Mouse (Mus musculus) intestine, embryonic 14.5 days (tissue): ENCODE measurements around the gene Chmp4b. TPM values are rescaled to one million over a fixed set of nuclear protein-coding genes. Genes with fewer than 3 reads are reported as not detected.
A peak's percentile ranks its signal among the peaks of the same experiment; 100 is the strongest.

Experiments used
- ATAC-seq: fragments of 200-750 bp; cut with Nextera tagmentation; replicated peaks from 2 replicates; pipeline ENCODE4 v1.8.0; 2017; ENCODE audit warnings: low read depth, moderate number of reproducible peaks, moderate TSS enrichment, moderate library complexity; ENCODE audit not compliant: low FRiP score, low TSS enrichment
- DNase-seq: peaks from one replicate; pipeline ENCODE4 v3.0.0-alpha.2; 2018; ENCODE audit warnings: low spot score
- H3K27ac ChIP-seq: fragments of 300-500 bp; sonication (generic); 2 replicates; pipeline ENCODE4 v1.5.1; 2014; ENCODE audit warnings: low read depth, mild to moderate bottlenecking, control low read depth
- H3K27me3 ChIP-seq: fragments of 300-500 bp; sonication (generic); replicated peaks from 2 replicates; pipeline ENCODE4 v1.6.1; 2014; ENCODE audit warnings: low read length, control low read depth; ENCODE audit not compliant: control insufficient read depth, insufficient read depth
- H3K36me3 ChIP-seq: fragments of 300-500 bp; sonication (generic); 2 replicates; pipeline ENCODE4 v1.6.1; 2014; ENCODE audit warnings: low read length, control low read depth; ENCODE audit not compliant: control insufficient read depth, insufficient read depth
- H3K4me1 ChIP-seq: fragments of 300-500 bp; sonication (generic); replicated peaks from 2 replicates; pipeline ENCODE4 v1.6.1; 2014; ENCODE audit warnings: low read length, control low read depth, mixed read lengths; ENCODE audit not compliant: control insufficient read depth, insufficient read depth
- H3K4me2 ChIP-seq: fragments of 300-500 bp; sonication (generic); 2 replicates; pipeline ENCODE4 v1.6.1; 2014; ENCODE audit warnings: low read length
- H3K4me3 ChIP-seq: fragments of 300-500 bp; sonication (generic); 2 replicates; pipeline ENCODE4 v1.5.1; 2014; ENCODE audit warnings: low read depth, low read length, control low read depth, mixed read lengths
- H3K9ac ChIP-seq: fragments of 300-500 bp; sonication (generic); 2 replicates; pipeline ENCODE4 v1.6.1; 2014; ENCODE audit warnings: mild to moderate bottlenecking, low read length
- H3K9me3 ChIP-seq: fragments of 300-500 bp; sonication (generic); 2 replicates; pipeline ENCODE4 v1.6.1; 2016; ENCODE audit warnings: low read length, control low read depth; ENCODE audit not compliant: control insufficient read depth
- WGBS: fragments of 180-500 bp; shearing (Covaris S2); extraction: QIAGEN DNeasy Blood & Tissue Kit; methylation state at CpG from one replicate; pipeline ENCODE4 v1.1.7; 2014; 5-methylcytosine and 5-hydroxymethylcytosine counted together
- polyA plus RNA-seq: library from polyadenylated mRNA; unstranded; fragments of >200 nt; fragmentation: Nextera tagmentation; extraction: Ambion mirVana; gene quantifications from 2 replicates; pipeline ENCODE4 v1.2.1, GENCODE M21; 2014

Gene Chmp4b
- polyA plus RNA-seq, 1 experiment from 2014 or later: 15.8 TPM

- peaks cover 5% of the 10 kb centered on the region; the same call in 1 of the 2 replicates for H3K4me1 ChIP-seq
- no peaks in the 10 kb centered on the region for H3K36me3 ChIP-seq
- WGBS: 24% methylated on average over 3 of the region's 3 CpGs
- H3K4me2 ChIP-seq: no peak overlapping the region
- no peak overlapping the region for H3K4me3 ChIP-seq
- H3K9ac ChIP-seq: no peak overlapping the region
- 0 out of 2 replicates have a peak, but pooled peaks have one; percentile 45 for ATAC-seq
- DNase-seq: peak; percentile 57
- no peaks in the 10 kb centered on the region for H3K9me3 ChIP-seq
- H3K27ac ChIP-seq: peak overlapping the region; percentile 47; the same call in 1 of the 2 replicates
- H3K27me3 ChIP-seq: no peaks in the 10 kb centered on the region
Measured at GRCm38 (mm10) chr2:154729737-154730136, 78.2 kb downstream of the Chmp4b start.

- 86% methylated on average over 3 of the region's 3 CpGs for WGBS
- H3K4me3 ChIP-seq: no peak overlapping the region
- no peak overlapping the region for H3K4me2 ChIP-seq
- DNase-seq (no peak), ATAC-seq (no peak)
- peaks cover 5% of the 10 kb centered on the region; the same call in 1 of the 2 replicates for H3K4me1 ChIP-seq
- H3K27me3 ChIP-seq: no peaks in the 10 kb centered on the region
- H3K9me3 ChIP-seq: no peaks in the 10 kb centered on the region
- H3K36me3 ChIP-seq: no peaks in the 10 kb centered on the region
- no peak overlapping the region for H3K27ac ChIP-seq
- H3K9ac ChIP-seq: no peak overlapping the region
Measured at GRCm38 (mm10) chr2:154730841-154731240, 79.3 kb downstream of the Chmp4b start.

- H3K27me3 ChIP-seq: no peaks in the 10 kb centered on the region
- no peaks in the 10 kb centered on the region for H3K36me3 ChIP-seq
- no peak for DNase-seq
- 67% methylated on average over 2 of the region's 2 CpGs for WGBS
- H3K4me2 ChIP-seq: no peak overlapping the region
- ATAC-seq: no peak
- H3K4me3 ChIP-seq: no peak overlapping the region
- H3K27ac ChIP-seq: no peak overlapping the region
- peaks cover 5% of the 10 kb centered on the region; the same call in 1 of the 2 replicates for H3K4me1 ChIP-seq
- no peak overlapping the region for H3K9ac ChIP-seq
- H3K9me3 ChIP-seq: no peaks in the 10 kb centered on the region
Measured at GRCm38 (mm10) chr2:154731916-154732315, 80.4 kb downstream of the Chmp4b start.

GRCm38 (mm10) chr2:154732503-154733141 lies 81.1 kb downstream of the Chmp4b start:
- DNase-seq (no peak), ATAC-seq (no peak)
- Histone ChIP-seq H3K4me1 (peaks cover 5% of the 10 kb centered on the region; the same call in 1 of the 2 replicates), H3K4me2 (no peak overlapping the region), H3K9ac (no peak overlapping the region), H3K27me3 (no peaks in the 10 kb centered on the region), H3K27ac (no peak overlapping the region), H3K36me3 (no peaks in the 10 kb centered on the region), H3K9me3 (no peaks in the 10 kb centered on the region), H3K4me3 (no peak overlapping the region)
- 78% methylated on average over 9 of the region's 9 CpGs for WGBS

GRCm38 (mm10) chr2:154734977-154735376 lies 83.5 kb downstream of the Chmp4b start:
- no peak for ATAC-seq
- WGBS: 51% methylated on average over 9 of the region's 9 CpGs

GRCm38 (mm10) chr2:154735416-154735815 lies 83.9 kb downstream of the Chmp4b start:
- Histone ChIP-seq H3K4me1 (peaks cover 3% of the 10 kb centered on the region; the same call in 1 of the 2 replicates), H3K27me3 (no peaks in the 10 kb centered on the region), H3K36me3 (no peaks in the 10 kb centered on the region), H3K9me3 (no peaks in the 10 kb centered on the region), H3K4me3 (no peak overlapping the region), H3K9ac (no peak overlapping the region), H3K27ac (no peak overlapping the region), H3K4me2 (no peak overlapping the region)
- no peak for ATAC-seq
- no peak for DNase-seq
- WGBS: 40% methylated on average over 7 of the region's 7 CpGs

More at GRCm38 (mm10) chr2:154734977-154735376, 83.5 kb downstream of the Chmp4b start:
- Histone ChIP-seq H3K4me1 (peaks cover 3% of the 10 kb centered on the region; the same call in 1 of the 2 replicates), H3K27ac (no peak overlapping the region), H3K36me3 (no peaks in the 10 kb centered on the region), H3K9me3 (no peaks in the 10 kb centered on the region), H3K27me3 (no peaks in the 10 kb centered on the region), H3K4me2 (no peak overlapping the region), H3K4me3 (no peak overlapping the region), H3K9ac (no peak overlapping the region)
- no peak for DNase-seq

GRCm38 (mm10) chr2:154735986-154736385 lies 84.5 kb downstream of the Chmp4b start:
- no peak for DNase-seq
- no peaks in the 10 kb centered on the region for H3K9me3 ChIP-seq
- WGBS: 68% methylated on average over 7 of the region's 7 CpGs
- 0 out of 2 replicates have a peak, but pooled peaks have one; percentile 47 for ATAC-seq
- H3K27ac ChIP-seq: no peak overlapping the region
- H3K36me3 ChIP-seq: no peaks in the 10 kb centered on the region
- no peak overlapping the region for H3K9ac ChIP-seq
- no peaks in the 10 kb centered on the region for H3K27me3 ChIP-seq
- H3K4me2 ChIP-seq: no peak overlapping the region
- peaks cover 3% of the 10 kb centered on the region; the same call in 1 of the 2 replicates for H3K4me1 ChIP-seq
- H3K4me3 ChIP-seq: no peak overlapping the region

GRCm38 (mm10) chr2:154738621-154739020 lies 87.1 kb downstream of the Chmp4b start:
- Histone ChIP-seq H3K4me2 (no peak overlapping the region), H3K27ac (no peak overlapping the region), H3K4me1 (peaks cover 4% of the 10 kb centered on the region; the same call in 1 of the 2 replicates), H3K36me3 (no peaks in the 10 kb centered on the region), H3K27me3 (no peaks in the 10 kb centered on the region), H3K9ac (no peak overlapping the region), H3K9me3 (no peaks in the 10 kb centered on the region), H3K4me3 (no peak overlapping the region)
- no peak for DNase-seq
- no peak for ATAC-seq
- WGBS: 86% methylated on average over 5 of the region's 5 CpGs
